Mouse (Mus musculus): ENCODE measurements around the gene Cmss1.

Cmss1 gene

DNA sequence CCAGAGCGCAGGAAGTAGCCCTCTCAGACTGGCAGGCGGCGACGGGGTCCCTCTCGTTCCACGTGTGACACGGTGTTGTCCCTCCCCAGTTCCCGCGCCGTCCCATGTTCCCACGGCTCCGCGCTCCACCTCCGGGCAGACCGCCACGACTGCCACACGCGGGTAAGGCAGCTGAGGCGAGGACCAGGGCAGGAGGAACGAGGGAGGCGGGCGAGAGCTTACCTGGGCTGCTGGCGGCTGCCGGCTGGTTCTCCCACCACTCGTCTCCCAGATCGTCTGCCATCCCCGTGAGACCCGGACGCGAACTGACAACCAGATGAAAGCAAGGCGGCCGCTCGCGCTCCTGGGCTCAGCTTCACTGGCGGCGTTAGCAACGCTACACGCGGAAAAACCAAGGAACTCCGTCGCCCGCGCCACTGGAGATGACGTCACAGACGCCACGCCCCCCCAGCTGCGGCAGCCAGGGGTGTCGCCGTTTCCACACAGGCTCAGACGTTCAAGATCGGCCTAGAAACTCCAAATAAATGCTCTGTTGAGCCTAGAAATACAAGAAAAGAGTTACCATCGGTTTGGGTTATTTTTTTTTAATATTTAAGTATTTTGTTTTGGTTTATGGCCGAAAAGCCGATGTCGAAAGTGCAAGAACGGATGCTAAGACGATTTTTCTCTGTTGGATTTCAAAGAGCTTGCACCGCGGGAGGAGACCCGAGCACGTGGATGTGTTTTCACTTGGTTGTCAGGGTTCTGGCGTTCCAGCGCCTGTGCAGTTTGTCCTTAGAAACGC lies at the start of gene Cmss1:
TSS of gene Cmss1 (minus strand) at position 421 of the 784 bp plus-strand sequence.
- peak; percentile 91 to 93 for DNase-seq

DNA sequence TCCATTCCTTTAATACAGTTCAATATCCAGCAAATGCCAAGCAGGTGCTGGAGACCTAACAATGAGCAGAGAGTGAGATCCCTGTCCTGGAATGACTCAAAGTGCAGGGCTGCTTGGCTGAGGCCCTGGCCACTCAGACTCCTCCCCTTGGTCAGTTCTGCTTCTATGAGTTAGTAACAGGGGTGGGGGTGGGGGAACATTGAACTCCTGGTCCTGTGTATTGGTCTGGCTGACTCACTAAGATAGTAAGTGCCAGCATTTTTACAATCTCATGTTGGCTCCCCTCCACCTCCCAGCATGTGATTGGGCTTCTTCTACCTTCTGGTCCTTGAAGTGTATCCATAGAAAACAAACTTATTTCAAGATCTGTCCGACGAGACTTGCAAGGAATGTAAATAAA lies 43.2 kb upstream of the Cmss1 start:
- DNase-seq, result peak; percentile 30 to 31

DNA sequence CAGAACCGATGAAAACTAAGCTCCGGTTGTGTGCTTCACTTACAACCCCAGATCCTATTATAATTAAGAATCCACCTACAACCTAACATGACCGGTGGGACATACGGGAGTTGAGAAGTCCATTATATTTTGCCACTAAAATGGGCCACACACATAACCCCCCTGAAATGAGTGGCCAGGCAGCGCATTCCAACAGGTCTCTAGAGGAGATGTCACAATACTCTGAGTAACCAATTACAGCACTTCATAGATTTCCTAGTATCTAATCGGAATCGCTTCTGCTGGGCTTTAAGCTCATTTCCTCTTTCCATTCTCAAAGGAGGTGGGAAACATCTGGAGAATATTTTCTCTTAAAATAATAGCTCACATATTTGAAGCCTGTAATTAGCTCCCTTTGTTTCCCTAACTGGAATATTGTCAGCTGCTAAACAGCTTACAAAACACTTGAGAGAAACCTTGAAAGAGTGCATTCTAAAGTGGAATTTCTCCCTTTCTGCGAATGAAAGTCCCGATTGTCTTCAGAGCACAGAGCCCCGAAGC lies 34.8 kb upstream of the Cmss1 start:
- no peak for DNase-seq

- no peak for DNase-seq
Measured at GRCm38 (mm10) chr16:57634766-57635165, 28.1 kb upstream of the Cmss1 start.

DNA sequence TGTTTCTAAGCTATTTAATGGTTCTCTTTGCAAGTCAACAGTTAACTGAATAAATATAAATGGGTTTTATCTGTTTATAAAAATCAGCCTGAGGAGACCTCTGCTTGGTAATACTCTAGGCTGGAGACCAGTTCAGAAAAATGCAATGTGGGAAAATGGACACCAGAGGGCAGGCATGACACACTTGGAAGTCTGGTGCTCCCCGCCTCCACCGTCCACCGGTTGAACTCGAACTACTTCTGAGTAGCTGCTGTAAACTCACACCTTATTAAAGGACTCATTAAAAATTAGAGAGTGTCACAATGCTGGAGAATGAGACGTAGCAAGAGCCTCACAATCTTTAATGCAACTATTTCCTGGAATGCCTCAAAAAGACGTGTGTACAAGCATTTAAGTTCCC lies 27.5 kb upstream of the Cmss1 start:
- peak; percentile 85 to 89 for DNase-seq

DNA sequence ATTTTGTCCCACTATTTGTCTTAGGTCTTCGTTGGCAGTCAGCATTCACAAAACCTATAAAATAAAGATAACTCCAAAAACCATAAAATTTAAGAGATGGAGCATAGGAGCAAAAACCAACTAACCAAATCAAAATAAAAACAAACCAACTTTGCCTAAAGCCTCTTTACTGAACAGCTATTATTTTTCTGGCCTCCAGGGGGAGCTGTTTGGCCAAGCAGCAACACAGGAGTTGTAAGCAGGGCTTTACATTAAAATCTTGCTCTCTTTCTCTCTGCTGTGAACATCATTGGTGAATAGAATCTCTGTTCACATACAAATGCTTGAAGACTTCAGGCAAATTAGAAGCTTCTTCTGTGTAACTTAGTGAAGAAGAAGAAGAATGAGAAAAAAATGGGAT lies 5.1 kb upstream of the Cmss1 start:
- peak; percentile 59 to 74 for DNase-seq

- no peak for DNase-seq
Measured at GRCm38 (mm10) chr16:57601031-57601430, 5.6 kb downstream of the Cmss1 start.

- no peak for DNase-seq
Measured at GRCm38 (mm10) chr16:57597295-57597957, 9.2 kb downstream of the Cmss1 start.

DNA sequence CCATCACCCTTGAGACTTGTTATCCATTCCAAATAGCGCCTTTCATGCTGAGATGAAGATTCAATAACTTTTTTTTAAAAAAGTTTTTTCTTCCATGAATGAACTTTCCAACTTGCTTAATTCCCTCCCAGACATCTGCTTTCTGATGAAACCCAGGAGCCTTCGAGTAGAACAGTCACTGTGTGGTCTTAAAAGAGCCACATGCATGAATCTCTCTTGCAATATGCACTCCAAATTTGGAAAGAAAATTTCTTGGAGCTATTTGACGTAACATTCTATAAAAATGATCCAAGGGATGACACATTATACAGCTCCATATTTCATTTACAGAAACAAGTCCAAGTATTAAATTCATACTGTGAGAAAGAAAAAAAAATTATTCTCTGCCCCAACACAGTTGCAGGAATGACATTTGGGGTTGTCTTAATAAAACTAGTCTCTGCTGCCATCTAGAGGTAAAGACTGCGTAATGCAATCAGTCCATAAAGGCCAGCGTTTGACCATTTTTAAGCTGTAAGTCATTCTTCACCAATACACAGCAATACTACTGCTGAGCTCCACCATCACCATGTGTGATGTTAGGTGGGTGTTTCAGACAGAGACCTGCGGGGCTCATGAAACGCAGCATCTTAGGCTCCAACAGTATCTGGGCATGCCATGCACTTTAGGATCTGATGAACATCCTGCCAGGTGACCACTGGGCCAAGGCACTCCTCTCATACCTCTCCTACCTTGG lies 13.1 kb downstream of the Cmss1 start:
- peak; percentile 41 to 71 for DNase-seq

GRCm38 (mm10) chr16:57585201-57585600 lies 21.5 kb downstream of the Cmss1 start:
- no peak for DNase-seq

- DNase-seq, result no peak
Measured at GRCm38 (mm10) chr16:57582008-57582407, 24.7 kb downstream of the Cmss1 start.

GRCm38 (mm10) chr16:57580041-57580440 lies 26.6 kb downstream of the Cmss1 start:
- no peak for DNase-seq

DNA sequence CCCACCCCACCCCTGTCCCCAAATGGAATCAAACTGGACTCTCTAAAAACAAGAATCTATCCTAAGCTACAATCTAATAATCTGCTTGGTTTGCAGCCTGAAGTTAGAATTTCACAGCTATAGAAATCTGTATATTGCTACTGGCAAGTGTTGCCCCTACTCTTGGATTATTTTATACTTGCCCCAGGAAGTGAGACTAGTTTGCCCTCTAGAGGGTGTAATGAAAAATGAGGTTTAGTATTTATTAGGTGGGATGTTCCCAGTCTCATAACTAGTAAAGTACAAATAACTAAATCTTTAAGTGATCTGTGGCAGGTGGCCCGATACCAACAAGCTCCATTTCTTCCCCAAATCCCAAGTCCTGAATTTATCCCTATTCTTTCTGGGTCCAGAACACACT lies 29.1 kb downstream of the Cmss1 start:
- DNase-seq, result peak in 1 of 2 experiments; percentile 8

DNA sequence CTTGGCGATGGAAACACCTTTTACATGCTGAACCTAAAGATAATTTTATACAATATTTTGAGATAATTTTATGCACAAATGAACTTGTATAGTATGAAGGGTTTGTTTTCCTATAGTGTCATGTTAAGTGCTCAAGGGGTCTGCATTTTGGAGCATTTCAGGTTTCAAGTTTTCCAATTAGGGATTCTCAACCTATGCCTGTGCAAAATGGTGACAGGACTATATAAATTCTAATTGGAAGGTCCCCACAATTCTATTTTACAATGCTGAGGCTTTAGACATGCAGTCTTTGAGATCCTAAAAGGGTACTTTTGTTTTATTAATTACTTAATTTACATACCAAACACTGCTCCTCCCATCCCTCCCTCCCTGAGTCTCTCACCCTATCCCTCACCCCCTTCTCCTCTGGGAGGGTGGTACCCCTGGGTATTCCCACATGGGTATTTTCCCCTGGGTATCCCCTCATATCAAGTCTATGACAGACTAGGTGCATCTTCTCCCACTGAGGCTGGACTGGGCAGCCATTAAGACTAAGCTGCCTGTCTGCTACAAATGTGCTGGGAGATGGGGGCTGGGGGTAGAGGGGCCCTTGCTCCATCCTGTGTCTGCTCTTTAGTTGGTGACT lies 30.8 kb downstream of the Cmss1 start:
- no peak for DNase-seq

DNA sequence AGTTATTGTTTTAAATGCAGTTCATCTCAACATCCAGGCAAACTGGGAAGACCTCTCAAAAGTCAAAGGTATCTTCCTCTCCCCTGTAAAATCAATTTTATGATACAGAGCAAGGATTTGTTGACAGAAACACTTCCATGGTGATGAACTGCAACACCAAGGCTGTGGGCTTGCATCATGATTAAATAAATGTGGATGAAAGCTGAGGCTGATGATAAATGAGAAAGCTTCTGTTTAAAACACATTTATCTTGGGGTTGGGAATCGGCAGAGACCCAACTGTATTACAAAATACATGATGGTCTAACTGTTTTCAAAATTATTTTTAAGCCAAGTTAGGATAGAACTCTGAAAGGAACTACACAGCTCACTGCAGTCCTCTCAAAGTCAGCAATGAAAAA lies 32.8 kb downstream of the Cmss1 start:
- DNase-seq, result no peak

DNA sequence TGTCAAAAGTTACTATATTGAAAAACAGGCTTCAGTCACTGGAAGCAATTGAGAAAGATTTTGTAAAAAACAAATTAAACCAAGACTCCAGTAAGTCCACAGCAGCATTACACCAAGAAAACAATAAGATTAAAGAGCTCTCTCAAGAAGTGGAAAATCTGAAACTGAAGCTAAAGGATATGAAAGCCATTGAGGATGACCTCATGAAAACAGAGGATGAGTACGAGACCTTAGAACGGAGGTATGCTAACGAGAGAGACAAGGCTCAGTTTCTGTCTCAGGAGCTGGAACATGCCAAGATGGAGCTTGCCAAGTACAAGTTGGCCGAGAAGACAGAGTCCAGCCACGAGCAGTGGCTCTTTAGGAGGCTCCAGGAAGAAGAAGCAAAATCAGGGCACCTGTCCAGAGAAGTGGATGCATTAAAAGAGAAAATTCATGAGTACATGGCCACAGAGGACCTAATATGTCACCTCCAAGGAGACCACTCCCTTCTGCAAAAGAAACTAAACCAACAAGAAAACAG lies 35.8 kb downstream of the Cmss1 start:
- peak; percentile 23 to 28 for DNase-seq

DNA sequence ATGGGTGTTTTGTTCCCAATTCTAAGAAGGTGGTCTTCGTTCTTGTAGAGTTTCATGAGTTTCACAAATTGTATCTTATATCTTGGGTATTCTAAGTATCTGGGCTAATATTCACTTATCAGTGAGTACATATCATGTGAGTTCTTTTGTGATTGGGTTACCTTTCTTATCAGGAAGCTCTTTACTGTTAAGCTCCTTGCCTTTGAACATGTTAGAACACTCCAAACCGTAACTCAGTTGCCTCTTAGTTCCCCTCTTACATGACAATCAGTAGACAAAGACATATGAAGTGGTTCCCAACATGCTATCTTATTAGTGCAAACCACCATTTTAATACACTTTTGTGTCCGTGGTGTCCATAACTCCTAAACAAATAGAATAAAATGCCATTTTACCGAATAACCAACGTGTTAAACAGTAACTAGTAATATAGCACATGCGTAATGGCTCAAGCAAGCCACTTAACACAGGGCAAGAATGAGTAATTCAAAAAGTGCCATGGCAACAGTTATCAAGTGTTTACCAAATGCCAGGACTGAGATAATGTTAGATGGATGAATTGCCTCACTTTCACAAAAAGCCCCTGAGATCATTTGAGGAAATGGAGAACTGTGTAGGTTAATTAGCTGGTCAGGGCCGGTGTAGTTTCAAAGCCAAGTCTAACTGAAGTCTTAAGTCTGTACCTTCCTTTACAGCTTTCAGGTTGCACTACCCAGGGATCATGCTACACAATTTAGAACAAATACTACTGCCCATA lies 37.8 kb downstream of the Cmss1 start:
- no peak for DNase-seq

DNA sequence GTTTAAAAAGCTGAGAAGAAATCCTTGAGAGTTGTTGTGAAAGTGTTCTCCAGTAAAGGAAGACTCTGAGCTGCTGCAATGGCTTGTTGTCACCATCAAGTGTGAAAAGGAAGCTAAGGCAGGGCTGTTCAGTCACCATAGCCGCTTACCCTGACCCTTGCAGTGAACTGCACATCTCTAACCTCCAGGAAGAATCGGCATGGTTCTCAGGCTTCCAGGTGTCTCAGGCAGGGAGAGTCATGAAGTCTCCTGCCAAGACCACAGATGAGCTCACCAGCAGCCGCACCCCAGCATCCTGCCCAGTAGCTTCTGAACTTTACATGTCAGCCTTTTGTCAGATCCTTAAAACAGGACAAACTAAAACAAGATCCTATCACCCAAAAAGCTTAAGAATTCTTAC lies 40.4 kb downstream of the Cmss1 start:
- no peak for DNase-seq

DNA sequence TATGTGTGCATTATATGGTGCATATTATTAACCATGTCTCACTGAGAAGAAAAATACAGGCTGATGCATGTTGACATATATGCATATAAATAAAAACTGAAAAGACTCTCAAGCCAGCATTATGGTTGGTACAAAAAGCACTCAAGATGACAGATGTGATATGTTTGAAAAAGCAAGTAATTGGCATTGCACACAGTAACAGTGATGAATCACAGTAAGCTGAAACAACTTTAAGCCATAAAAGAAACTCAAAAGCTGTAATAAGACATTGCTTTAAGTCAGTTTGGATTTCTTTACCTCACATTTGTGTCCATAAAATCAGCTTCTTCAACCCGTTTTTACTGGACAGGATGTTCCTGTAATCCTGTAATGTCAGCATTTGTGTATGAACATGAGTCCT lies 41.9 kb downstream of the Cmss1 start:
- DNase-seq, result no peak

- no peak for DNase-seq
Measured at GRCm38 (mm10) chr16:57563453-57563852, 43.2 kb downstream of the Cmss1 start.

- no peak for DNase-seq
Measured at GRCm38 (mm10) chr16:57560185-57560584, 46.5 kb downstream of the Cmss1 start.

GRCm38 (mm10) chr16:57558258-57558657 lies 48.4 kb downstream of the Cmss1 start:
- DNase-seq, result no peak

Data from cerebellum, postnatal 10 days (tissue).